Mouse (Mus musculus) neutrophil, adult 5-6 weeks (primary cell): ENCODE measurements around the gene Atp4a. TPM values are rescaled to one million over a fixed set of nuclear protein-coding genes. Genes with fewer than 3 reads are reported as not detected.

Experiments used
- ATAC-seq: fragments of 151-379, 151-347 bp; 2 replicates; pipeline ENCODE4 v1.8.0; 2017; ENCODE audit warnings: mild to moderate bottlenecking, moderate TSS enrichment; ENCODE audit not compliant: insufficient number of reproducible peaks, poor library complexity, low FRiP score, severe bottlenecking; ENCODE audit errors: extremely low read depth
- total RNA-seq: library from RNA; stranded (forward); fragments of 200-1000 nt; gene quantifications from 2 replicates; pipeline ENCODE4 v1.2.3, GENCODE M21; 2017

Atp4a gene
- total RNA-seq, result 0.58 TPM in 1 of 2 replicates, not detected in the other

DNA sequence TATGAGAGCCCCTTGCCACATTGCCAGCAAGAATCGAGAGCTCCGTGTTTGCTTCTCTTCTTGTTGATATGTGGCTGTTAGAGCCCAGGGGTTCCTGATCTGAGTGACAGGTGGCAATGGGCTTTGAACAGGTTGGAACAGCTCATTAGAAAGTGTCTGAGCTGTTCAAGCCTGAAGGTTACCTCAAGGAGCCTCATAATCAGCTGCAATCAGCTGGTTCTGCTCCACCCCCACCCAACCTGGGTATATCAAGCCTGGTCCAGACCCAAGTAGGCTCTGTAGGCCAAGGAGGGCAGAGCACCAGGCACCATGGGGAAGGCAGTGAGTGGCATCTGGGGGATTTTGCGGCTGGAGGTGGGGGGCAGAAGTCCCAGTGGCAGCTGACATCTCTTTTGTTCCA lies at the start of gene Atp4a:
Gene Atp4a (plus strand): TSS at position 268 of the 400 bp plus-strand sequence.
- no peak for ATAC-seq

DNA sequence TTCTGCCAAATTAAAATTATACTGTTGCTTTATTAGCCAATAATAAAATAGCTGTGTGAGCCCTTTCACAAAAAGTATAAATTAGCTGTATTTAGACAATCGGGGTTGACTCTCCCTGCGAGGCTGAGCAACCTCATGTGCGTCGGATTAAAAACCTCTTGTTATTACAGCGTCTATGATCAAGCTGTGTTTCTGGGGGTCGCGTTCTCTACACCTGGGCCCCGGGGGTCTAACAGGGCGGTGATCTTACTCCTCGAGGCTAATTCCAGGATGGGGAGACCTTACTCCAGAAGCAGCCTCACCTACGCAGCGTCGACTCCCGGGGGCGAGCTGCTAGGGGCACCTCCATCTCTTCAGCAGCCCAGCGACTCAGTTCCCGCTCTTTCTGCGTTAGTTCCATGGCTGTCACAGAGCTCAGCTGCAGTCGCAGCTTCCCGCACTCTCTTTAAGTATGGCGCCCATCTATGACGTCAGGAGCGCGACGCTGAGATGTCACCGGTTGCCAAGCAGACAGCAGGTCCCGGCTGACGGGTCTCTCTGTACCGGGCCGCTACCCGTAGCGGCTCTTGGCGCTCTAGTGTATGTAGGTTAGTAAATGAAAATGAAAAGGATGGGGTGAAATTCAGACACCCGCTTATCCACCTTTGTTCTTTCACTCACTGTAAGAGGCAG lies 47.3 kb upstream of the Atp4a start, which contains the start of gene Haus5:
Gene Haus5 (minus strand): TSS at position 466 of the 672 bp plus-strand sequence.
- peak; percentile 97 for ATAC-seq

DNA sequence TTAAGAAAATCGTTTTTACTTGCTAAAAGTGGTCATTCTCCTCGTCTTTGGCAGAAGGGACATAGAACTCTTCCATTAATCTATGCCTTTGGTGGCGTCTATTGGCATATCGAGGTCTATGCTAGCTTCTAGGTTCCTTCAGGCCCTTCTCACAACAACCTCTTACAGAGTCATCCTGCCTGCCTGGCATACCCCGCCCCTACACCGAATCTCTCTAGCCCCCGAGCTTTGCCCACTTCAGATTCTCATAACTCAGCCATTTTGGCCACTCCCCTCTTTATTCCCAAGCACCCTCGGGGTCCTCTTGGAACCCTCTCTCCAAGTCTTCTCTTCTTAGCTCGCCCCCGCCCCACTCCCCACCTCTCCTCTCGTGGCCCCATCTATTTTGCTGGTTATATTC lies 46.7 kb upstream of the Atp4a start:
- ATAC-seq, result no peak

DNA sequence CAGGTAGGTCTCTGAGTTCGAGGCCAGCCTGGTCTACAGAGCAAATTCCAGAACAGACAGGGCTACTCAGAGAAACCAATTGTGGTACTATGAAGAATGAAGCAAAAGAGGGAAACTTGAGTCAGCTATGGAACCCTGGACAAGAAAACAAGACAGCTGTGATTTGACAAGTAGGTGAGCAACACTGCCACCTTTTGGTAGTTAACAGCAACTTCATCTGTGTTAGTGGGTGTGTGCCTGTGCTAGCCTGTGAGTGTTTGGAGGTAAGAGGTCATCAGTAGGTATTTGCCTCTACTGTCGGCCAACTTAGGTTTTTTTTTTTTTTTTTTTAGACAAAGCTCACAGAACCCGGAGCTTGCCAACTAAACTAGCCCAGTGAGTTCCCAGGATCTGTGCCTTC lies 42.8 kb upstream of the Atp4a start:
- peak; percentile 56; the same call in 1 of the 2 replicates for ATAC-seq

DNA sequence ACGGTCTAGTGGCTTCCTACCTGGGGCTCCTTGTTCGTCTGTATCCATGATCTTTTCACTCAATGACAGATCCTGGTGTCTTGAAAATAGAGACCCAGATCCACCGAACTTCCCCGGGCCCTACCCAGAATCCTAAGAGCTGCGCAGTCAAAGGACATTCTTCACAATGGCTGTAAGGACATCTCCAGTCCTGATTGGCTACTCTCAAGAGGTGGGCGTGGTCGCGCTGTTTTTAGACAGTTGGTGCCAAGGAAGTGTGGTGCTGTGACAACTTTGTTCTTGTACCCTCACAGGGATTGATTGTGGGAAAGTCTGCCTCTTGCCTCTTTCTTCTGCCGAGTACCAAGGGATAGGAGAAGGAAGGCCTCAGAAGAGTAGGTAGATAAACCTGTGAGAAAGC lies 40.5 kb upstream of the Atp4a start, which contains the start of gene Pmis2:
Gene Pmis2 (minus strand): TSS at position 126 of the 400 bp plus-strand sequence.
- ATAC-seq, result no peak

DNA sequence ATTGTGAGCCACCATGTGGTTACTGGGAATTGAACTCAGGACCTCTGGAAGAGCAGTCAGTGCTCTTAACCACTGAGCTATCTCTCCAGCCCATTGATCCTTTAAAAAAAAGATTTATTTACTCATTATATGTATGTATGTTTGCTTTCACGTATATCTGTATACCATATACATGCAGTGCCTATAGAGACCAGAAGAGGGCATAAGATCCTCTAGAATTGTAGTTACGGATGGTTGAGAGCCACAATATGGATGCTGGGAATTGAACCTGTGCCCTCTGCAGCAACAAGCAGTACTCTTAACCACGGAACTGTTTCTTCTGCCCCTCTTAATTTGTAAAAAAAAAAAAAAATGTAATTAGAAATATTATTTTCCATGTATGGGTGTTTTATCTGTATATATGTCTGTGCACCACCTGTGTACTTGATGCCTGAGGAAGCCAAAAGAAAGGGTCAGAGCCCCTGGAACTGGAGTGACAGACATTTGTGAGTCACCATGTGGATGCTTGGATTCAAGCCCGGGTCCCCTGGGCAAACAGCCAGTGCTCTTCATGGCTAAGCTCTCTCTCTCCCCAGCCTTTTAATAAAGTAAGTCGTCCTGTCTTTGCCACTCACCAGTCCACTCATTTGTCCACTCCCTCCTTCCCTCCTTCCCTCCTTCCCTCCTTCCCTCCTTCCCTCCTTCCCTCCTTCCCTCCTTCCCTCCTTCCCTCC lies 33.6 kb upstream of the Atp4a start:
- ATAC-seq, result no peak

DNA sequence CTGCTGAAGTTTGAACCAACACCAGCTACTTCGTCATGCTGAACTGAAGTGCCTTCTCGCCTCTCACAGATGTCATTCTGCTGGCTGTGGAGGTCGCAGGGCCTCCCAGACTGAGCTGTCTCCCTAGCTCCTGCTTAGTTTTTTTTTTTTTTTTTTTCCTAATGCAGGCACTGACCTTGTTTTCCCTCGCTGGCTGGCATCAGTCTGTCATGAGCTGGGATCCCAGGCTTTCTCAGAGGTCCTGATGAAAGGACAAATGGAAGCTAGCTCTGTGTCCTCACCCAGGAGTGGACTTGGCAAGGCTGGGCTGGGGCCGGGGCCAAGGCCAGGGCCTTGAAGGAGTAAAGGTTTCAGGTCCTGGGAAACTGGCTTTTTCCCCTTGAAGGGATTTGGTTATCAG lies 30.1 kb upstream of the Atp4a start:
- no peak for ATAC-seq

DNA sequence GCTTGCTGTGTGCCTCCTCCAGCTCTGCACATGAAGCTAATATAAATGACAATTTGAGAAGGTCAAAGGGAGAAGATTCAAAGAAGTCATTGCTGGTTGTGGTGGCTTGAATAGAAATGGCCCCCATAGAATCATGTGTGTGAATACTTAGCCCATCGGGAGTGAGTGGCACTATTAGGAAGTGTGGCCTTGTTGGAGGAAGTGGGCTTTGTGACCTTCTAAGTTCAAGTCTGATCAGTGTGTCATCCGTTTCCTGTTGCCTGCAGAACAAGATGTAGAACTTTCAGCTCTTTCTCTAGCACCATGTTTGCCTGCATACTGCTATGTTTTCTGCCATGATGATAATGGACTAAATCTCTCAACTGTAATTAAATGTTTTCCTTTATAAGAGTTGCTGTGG lies 28.6 kb upstream of the Atp4a start:
- ATAC-seq, result no peak

DNA sequence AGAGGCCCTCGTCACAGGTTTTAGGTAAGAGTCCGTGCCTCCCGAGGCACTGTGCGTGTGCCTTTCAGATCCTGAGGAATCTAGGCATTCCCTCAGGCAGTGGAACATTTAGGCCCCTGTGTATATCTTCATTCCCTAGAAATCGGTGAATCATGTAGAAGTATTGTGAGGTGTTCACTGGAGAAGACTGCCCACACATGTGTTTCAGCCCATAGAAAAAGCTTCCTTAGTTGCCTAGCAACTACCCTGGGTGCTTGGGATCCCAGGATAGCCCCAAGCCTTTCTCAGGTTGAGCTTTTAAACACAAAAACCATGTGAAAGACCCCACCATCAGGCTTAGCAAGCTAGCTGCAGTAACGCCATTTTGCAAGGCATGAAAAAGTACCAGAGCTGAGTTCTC lies 23.7 kb upstream of the Atp4a start:
- ATAC-seq, result no peak

DNA sequence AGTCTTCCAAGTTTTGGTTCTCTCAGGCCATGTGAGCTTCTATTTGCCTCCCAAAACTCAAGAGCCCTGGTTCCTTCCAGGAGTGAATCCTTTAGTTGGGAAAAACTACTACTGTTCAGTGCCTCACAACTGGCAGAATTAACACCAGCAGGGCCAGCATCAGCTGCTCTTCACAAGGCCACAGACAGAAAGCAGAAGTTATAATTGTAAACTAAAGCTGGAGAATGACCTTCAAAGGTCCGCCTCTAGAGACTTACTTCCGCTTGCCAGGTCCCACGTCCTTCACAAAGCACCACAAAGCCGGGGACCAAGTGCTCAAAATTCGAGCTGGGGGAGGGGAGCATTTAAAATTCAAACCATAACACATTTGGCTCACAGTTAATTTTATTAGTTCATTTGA lies 13.9 kb upstream of the Atp4a start:
- peak; percentile 86 for ATAC-seq

DNA sequence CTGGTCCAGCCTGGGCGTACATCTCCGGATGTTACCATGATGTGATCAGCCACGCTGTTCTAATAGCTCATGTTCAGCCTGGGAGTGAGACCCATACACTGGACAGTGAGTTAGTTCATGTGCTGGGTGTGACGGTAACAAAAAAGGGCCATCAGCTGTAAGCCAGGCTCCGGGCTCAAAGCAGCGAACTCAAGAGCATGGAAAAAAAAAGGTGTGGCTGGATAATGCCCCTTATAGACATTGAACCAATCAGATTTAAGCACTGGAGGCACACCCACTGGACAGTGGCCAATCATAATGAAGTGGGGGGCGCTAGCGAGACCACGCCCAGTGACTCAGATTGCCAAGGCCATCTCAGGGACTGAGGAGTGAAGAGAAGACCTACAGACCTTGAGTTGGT lies 13.4 kb upstream of the Atp4a start, which contains the start of gene 2200002J24Rik:
Gene 2200002J24Rik (plus strand): TSS at position 338 of the 400 bp plus-strand sequence.
- ATAC-seq, result no peak

DNA sequence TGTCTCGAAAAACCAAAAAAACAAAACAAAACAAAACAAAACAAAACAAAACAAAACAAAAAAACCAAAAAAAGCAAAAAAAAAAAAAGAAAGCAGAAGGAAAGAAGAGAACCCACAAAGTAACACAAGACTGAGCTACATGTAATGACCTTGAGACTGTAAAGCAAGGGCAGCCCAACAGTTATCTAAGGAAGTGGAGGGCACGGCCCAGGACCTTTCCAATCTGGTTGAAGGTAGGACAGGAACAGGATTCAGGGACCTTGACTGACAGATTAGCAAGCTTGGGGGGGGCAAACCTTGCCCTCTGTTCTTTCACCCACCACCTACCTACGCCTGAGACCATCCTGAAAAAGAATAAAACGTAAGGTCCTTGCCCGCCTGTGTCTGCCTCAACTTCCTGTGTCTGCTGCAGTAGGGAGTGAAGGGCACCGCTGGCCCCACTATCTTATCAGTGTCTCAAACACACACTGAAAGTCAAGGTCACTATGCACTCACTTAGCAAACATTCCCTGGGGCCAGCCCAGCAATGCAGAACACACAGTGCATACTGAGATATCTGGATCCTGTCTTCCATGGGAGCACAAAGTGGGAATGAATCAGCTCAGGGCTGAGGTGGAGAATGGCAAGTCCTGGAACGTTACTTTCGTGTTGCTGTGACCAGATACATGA lies 5.7 kb upstream of the Atp4a start:
- ATAC-seq, result no peak

DNA sequence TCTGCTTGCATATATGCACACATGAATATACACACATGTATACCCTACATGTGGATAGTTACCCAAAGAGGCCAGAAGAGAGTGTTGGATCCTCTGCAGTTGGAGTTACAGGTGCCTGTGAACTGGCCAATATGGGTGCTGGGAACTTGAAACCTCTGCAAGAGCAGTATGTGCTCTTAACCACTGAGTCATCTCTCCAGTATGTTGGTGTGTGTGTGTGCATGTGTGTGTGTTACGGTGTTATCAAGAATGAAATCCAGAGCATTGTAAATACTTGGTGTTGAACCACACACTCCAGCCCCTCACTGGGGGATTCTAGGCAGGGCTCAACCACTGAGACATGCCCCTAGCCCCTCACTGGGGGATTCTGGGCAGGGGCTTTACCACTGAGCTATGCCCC lies 4.6 kb upstream of the Atp4a start:
- no peak for ATAC-seq

DNA sequence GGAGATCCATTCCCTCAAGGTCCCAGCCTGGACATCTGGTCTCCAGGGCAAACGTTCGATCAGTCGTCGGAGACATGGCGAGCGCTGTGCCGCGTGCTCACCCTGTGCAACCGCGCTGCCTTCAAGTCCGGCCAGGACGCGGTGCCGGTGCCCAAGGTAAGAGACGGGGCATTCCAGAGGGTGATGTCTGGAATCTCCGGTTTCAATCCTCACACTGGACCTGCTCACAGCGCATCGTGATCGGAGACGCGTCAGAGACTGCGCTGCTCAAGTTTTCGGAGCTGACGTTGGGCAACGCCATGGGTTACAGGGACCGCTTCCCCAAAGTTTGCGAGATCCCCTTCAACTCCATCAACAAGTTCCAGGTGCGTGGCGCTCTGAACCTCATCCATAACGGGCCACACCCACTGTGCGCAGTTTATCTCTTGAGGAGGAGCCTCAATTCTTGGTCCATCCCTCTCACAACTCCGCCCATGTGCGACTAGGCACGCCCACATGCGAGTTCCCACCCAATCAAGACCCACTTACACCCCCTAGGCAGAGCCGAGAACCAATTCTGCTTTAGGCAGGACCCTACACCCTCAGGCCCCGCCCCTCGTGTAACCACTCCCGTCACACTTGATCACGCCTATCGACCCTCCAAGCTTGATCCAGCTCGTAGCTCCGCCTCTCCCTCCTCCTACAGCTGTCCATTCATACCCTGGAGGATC lies 5.2 kb downstream of the Atp4a start:
- peak; percentile 59 for ATAC-seq

DNA sequence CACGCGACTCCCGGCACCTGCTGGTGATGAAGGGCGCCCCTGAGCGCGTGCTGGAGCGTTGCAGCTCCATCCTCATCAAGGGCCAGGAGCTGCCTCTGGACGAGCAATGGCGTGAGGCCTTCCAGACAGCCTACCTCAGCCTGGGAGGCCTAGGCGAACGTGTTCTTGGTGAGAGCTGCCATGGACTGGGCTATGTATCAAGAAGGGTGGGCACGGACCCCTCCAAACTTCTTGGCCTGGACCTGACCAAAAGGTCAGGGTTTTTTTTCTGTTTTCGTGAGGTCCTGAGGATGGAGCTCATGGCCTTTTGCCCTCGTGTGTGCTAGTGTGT lies 5.7 kb downstream of the Atp4a start:
- ATAC-seq, result no peak

DNA sequence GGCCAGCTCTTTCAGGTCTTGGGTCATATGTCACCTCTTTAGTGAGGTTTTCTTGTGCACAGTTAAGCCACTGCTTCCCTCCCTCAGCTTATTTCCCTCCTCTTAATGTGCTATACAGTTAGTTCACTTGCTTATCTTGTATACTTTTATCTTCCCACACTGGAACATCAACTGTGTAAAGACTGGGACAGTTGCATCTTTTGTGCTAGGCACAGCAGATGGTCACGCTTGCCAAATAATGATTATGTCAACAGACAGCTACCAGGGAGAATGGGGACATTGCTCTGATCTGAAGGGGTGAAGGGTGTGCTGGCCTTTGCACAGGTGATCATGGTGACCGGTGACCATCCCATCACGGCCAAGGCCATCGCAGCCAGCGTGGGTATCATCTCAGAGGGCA lies 7.7 kb downstream of the Atp4a start:
- ATAC-seq, result no peak

DNA sequence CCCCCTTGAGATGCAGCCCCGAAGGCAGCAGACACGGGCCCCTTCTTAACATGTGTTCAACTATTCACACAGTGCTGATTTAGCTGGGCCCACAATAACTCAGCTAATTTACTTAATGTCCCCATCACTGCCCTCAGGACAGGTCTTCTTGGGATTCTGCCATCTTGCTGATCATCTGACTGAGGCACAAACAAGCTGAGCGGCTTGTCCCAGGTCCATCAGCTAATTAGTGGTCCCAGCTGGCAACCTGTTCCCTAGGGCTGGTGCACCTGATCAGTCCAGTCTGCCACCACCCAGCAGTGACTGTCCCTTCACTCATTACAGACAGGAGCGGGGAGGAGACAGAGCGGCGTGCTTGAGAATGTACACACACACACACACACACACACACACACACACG lies 9.3 kb downstream of the Atp4a start:
- ATAC-seq, result no peak

DNA sequence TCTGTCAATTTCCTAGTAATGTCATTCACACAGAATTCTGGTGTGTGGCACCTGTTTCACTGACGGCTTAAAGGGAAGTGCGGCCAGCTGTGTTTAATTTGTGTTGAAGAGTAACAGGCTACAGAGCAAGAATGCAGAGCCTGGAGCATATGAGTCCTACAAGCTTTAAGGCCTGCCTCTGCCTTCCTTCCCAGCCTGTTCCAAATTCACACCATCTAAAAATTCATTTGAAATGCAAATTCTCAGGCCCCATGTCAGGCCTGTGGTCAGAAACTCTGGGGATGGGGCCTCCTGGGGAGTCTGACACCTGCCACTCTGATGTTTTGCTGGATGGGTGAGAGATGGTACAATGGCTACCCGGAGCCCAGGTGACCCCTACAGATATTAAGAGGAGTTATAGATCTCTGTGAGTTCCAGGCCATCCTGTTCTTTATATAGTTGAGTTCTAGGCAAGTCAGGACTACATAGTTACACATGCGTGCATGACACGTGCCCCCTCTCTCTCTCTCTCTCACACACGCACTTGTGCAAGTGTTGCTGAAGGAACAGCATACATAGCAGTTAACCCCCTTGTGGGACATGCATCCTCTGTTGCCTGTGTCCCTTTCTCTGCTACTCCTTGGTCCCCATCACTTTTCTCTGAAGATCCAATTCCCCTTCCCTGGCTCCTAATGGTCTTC lies 11.4 kb downstream of the Atp4a start:
- no peak for ATAC-seq

DNA sequence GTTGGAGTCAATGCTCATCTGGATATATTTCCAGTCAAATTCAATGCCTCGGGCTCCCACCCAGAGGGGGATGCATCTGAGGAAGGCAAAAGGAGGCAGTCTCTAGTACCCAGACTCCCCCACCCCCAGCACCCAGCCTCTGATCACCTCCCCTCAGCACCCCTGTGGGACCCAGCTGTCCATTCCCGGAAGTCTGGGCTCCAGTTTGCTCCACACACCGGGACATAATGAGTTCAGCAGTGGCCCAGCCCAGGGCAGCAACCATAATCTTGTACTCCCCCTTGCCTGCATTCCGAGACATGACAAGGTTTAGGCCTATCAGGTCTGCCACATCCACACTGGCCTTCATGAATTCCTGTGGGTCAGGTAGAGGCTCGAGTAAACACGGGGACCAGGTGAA lies 16.2 kb downstream of the Atp4a start:
- ATAC-seq, result no peak
